Mouse (Mus musculus): ENCODE data around the gene Bpifa5. TPM values are rescaled to one million over a fixed set of nuclear protein-coding genes. Genes with fewer than 3 reads are reported as not detected.

Bpifa5 gene
- total RNA-seq, 2 experiments from 2014 or later = not detected

DNA sequence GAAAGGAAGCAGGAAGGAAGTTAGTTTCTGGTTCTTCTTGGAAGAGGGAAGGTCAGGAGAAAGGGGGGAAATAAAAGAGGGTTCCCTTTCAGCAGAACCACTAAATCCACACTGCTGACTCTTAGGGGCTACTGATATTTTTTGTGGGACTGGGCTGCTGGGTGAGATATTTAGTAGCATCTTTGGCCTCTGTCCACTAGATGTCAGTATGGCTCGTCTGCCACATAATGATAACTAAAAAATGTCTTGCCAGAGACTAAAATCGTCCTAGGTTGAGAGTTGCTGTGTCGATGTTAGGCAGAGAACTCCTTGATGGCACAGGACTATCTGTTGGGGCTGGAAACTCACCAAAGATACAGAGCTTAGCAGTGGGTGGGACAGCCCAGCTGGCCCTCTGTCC lies 46.7 kb downstream of the Bpifa5 start:
- DNase-seq = no peak

DNA sequence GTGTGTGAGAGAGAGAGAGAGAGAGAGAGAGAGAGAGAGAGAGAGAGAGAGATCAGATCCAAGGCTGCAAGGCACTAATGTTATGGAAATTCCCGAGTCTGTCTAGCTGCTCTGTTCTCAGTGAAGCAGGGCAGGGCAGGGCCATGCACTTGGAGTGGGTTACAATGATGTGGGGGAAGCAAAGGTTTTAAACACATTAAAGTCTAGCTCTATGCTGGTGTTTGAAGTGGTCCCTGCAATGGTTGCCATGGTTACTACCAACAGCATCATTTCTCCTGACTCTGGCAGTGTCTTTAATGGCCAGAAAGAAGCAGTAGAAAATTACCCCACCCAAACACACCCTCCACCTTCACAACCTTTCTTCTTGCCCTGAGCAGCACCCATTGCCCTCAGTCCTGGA lies 48.7 kb downstream of the Bpifa5 start:
- DNase-seq = no peak

DNA sequence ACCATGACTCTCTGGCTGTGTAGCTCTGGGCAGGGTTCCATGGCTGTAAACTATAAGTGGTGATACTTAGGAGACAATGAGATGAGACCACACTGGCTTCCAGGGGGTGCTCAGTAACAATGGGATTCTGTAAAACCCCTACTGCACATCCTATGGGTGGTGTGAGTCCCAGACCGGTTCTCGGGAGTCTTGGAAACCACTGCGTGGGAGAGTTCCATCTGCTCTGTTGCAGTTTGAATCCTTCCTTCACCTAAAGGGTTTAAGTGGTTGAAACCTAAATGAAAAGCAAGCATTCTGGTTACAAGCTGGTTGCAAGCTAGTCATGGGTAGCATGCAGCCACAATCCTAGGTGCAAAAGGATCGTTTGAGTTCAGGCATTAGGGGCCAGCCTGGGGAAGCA lies 49.5 kb downstream of the Bpifa5 start:
- DNase-seq = peak; percentile 45 to 46

DNA sequence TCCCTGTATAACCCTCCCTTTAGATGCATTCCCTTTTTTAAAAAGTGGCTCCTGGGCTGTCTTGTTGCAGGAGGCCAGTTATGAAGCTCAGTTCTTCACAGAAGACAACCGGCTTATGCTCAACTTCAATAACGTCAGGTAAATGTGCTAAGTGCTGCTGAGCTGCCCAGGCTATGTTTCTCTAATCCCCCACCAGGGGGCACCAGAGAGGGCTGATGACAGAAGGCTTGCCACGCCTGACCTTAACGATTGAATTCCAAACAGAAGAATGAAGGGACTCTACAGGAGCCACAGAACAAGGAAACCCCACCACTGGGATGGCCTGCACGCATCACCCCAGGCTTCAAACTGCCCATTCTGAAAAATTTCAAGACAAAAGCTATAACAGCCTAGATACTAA lies 52.8 kb downstream of the Bpifa5 start:
- DNase-seq = peak; percentile 45 to 52

Other genes starting within 250 kb of the Bpifa5 start
- not detected for gene Bpifb3, start 244.4 kb upstream of the Bpifa5 start, total RNA-seq (2021)
- gene Bpifb4, start 224.4 kb upstream of the Bpifa5 start, total RNA-seq (2021) = not detected
- gene Bpifa6, start 187.7 kb upstream of the Bpifa5 start, total RNA-seq (2021) = not detected
- gene Bpifa2, start 154.3 kb upstream of the Bpifa5 start, total RNA-seq (2021) = not detected
- not detected for gene Bpifa3, start 32.3 kb upstream of the Bpifa5 start, total RNA-seq (2021)
- not detected for gene Bpifa1, start 19.7 kb upstream of the Bpifa5 start, total RNA-seq (2021)
- gene Bpifb1, start 28.2 kb downstream of the Bpifa5 start, total RNA-seq (2021) = under 1 TPM in 1 of 2 experiments, not detected in 1; 0.12 TPM
- not detected for gene Bpifb5, start 61.1 kb downstream of the Bpifa5 start, total RNA-seq (2021)
- not detected for gene Bpifb9a, start 95.2 kb downstream of the Bpifa5 start, total RNA-seq (2021)
- gene Bpifb9b, start 144.6 kb downstream of the Bpifa5 start, total RNA-seq (2021) = not detected
- gene Cdk5rap1, start 210.4 kb downstream of the Bpifa5 start, total RNA-seq (2021) = 10 to 100 TPM; 12.7 to 16.7 TPM
- 10 to 100 TPM; 42.3 to 48.0 TPM for gene Snta1, start 245.5 kb downstream of the Bpifa5 start, total RNA-seq (2021)

All from layer of hippocampus, postnatal 36 days (tissue).